Mouse (Mus musculus): ENCODE results near the gene Zswim1. TPM values are rescaled to one million over a fixed set of nuclear protein-coding genes. Genes with fewer than 3 reads are reported as not detected.

Gene Zswim1
- 10 to 100 TPM; 22.7 to 22.9 TPM for total RNA-seq (2021)

DNA sequence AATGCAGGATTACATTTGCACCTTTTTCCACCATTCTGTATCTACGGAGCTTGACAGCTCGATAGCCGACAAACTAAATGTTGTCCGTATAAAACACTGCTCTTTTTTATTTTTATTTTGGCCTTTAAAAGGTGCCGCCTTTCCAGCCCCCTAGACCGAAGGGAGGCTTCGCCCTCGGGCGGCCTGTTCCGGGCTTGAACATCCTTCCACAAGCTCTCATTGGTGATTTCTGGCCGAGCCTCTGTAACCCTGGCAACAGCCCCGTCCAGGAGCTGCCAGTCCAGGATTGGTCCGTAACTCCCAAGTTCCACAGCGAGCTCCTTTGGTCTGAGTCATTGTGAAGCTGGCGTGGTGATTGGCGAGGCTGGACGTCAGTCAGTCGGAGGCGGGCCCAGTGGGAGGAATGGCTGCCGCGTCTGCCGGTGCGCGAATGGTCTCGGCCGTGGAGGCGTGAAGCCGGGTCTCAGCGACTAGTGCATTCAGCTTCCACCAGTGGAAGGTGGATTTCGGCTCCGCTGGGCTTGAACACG is at the start of gene Zswim1:
TSS of gene Zswim1 (plus strand) at position 51 of the 530 bp plus-strand sequence.
- DNase-seq (ENCODE audit: extremely low spot score in 1 of 2, low spot score in 1 of 2), result peak; percentile 100

GRCm38 (mm10) chr2:164773229-164773988 is 49.1 kb upstream of the Zswim1 start:
- no peak for DNase-seq (ENCODE audit: extremely low spot score in 1 of 2, low spot score in 1 of 2)

- DNase-seq (ENCODE audit: extremely low spot score in 1 of 2, low spot score in 1 of 2), result no peak
Measured at GRCm38 (mm10) chr2:164773989-164774364, 48.5 kb upstream of the Zswim1 start.

- DNase-seq (ENCODE audit: extremely low spot score in 1 of 2, low spot score in 1 of 2), result no peak
Measured at GRCm38 (mm10) chr2:164776130-164776529, 46.4 kb upstream of the Zswim1 start.

- DNase-seq (ENCODE audit: extremely low spot score in 1 of 2, low spot score in 1 of 2), result no peak
Measured at GRCm38 (mm10) chr2:164776801-164777200, 45.7 kb upstream of the Zswim1 start.

DNA sequence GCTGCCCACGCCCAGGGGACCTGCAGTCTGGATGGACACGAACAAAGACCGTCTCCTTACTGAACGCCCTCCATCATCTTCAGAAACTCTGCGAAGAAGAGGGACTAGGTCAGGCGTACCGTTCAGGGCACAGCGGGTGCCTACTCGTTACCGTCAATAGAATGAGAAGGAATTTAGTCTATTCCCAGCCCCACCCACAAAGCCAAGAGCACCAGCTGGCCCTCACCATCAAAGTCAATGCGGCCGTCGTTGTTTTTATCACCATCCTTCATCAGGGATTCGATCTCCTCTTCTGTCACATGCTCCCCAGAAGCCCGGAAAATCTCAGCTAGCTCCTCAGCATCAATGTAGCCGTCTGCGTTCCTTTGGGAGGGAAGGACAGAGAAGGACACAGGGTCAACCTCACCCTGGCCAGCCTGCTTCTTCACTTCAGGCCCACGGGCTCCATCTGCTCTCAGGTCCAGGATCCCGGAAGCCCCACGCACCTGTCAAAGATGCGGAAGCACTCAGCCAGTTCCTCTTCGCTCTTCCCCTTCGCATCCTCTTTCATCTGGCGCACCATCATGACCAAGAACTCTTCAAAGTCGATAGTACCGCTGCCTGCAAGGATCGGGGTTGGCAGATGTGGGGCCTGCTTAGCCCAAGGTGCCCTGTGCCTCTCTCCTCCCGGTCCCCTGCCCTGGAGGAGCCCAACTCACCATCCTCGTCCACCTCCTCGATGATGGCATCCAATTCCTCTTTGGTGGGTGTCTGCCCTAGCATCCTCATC is 45.1 kb upstream of the Zswim1 start:
- DNase-seq (ENCODE audit: extremely low spot score in 1 of 2, low spot score in 1 of 2), result no peak

- no peak for DNase-seq (ENCODE audit: extremely low spot score in 1 of 2, low spot score in 1 of 2)
Measured at GRCm38 (mm10) chr2:164778015-164778287, 44.5 kb upstream of the Zswim1 start.

GRCm38 (mm10) chr2:164778809-164779208 is 43.7 kb upstream of the Zswim1 start:
- no peak for DNase-seq (ENCODE audit: extremely low spot score in 1 of 2, low spot score in 1 of 2)

- no peak for DNase-seq (ENCODE audit: extremely low spot score in 1 of 2, low spot score in 1 of 2)
Measured at GRCm38 (mm10) chr2:164779481-164780086, 42.9 kb upstream of the Zswim1 start, which contains the start of gene Tnnc2. Gene Tnnc2 (minus strand): TSS chr2:164779967.

GRCm38 (mm10) chr2:164781876-164782275 is 40.6 kb upstream of the Zswim1 start:
- no peak for DNase-seq (ENCODE audit: extremely low spot score in 1 of 2, low spot score in 1 of 2)

DNA sequence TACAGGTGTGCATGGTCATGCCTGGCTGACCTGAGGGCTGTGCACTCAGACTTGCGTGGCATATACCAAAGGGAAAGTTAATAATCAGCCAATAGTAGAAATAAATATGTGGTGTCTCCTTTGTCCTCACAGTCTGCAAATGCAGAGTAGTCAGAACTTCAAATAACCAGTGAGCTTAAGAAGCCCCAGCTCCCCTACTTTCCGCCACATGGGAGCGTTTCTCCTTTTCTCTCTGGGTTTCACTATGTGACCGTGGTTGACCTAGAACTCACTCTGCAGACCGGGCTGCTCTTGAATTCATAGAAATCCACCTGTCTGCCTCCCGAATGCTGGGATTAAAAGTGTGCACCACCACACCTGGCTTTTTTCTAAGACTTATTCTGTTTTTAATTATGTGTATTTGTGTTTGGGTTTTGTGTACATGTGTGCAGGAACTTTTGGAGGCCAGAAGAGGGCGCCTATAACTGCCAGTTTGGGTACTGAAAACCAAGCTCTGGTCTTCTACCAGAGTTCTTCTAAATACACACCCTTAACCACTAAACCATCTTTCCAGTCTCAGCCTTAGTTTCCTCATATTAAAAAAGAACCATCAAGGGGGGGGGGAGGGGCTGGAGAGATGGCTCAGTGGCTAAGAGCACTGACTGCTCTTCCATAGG is 38.4 kb upstream of the Zswim1 start:
- no peak for DNase-seq (ENCODE audit: extremely low spot score in 1 of 2, low spot score in 1 of 2)

GRCm38 (mm10) chr2:164784869-164785420 is 37.5 kb upstream of the Zswim1 start:
- no peak for DNase-seq (ENCODE audit: extremely low spot score in 1 of 2, low spot score in 1 of 2)

DNA sequence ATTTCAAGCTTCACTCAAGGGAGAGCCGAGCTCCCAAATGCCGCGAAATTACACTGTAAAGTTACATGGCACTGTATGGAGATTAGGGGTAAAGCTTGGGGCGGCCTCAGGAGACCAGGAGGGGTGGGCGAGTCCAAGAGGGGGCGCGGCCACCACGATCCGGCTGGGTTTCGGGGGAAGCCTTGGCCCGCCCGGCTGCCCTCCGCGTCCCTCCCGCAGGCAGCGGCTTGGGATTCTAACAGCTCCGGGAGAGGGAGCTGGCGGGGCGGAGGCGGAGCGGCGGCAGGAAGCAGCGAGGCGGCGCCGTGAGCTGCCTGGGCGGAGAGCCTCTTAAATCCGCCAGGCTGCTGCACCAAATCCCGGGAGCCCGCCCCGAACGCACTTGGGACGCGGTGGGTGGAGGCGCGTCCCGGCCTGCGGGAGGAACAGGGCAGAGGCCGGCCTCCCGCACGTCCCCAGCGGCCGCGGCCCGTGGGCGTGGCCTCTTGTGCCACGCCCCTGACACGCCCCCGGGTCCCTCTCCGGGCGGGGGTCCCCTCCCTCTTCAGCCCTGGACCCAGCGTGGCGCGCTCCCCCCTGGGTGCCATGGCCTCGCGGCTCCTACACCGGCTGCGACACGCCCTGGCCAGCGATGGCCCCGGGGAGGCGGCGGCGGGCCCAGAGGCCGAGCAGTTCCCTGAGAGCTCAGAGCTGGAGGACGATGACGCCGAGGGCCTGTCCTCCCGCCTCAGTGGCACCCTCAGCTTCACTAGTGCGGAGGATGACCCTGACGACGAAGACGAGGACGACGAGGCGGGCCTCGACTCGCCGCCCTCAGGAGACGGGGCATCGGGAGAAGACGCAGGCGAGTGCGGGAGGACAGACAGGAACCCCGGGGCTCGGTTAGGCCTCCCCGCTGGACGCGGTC is 36.8 kb upstream of the Zswim1 start, which contains the start of gene Snx21:
TSS of gene Snx21 (plus strand) at position 343 of the 907 bp plus-strand sequence.
- peak; percentile 64 to 85 for DNase-seq (ENCODE audit: extremely low spot score in 1 of 2, low spot score in 1 of 2)

DNA sequence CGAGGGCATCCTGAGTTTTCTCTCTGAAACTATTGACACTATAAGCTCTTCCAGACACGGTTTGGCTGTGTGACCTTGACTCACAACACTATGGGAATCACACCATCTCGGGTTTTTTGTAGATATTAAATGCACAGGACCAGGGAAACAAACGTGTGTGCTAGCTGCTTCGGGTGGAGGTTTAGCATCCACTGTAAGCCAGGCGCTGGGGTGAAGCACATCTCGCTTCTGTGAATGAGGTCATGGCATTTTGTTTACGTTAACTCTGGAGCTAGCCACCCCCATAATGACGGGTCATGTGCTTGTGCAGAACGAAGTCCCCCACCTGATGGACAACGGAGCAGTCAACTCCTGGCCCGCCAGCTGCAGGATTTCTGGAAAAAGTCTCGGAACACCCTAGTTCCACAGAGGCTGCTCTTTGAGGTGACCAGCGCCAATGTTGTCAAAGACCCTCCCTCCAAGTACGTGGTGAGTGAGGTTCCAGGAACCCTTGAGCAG is 36.0 kb upstream of the Zswim1 start:
- no peak for DNase-seq (ENCODE audit: extremely low spot score in 1 of 2, low spot score in 1 of 2)

DNA sequence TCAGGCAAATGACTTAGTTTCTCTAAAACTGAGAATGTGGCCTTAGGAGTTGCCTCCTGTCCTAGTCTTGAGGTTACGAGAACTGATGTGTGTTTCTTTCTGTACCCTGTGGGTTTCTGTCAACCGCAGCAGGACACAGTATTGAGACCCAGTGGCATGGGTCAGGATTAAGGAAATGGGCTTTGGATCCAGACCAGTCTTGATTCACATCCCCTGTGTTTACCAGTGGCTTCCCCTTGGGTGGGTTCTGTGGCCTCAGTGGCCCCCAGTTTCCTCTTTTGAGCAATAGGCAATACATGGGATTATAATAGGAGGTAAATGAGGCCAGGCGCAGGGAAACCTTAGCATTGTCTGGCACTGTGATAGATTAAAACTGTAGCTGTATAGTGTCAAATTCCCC is 35.5 kb upstream of the Zswim1 start:
- no peak for DNase-seq (ENCODE audit: extremely low spot score in 1 of 2, low spot score in 1 of 2)

DNA sequence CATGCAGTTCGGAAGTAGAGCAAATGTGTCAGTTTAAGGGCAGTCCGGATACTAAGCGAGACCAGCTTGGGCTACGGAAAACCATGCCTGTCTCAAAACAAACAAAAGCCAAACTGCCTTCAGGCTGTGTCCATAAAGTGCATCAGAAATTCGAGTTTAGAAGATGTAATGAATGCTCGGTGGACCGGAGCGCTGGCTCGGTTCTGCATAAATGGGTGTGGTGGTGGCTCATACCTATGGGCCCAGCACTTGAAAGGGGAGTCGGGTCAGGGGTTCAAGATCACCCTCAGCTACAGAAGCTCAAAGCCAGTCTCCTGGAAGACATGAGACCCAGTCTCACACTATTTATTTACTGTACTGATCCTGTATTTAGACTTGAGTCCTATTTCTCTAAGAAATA is 34.7 kb upstream of the Zswim1 start:
- no peak for DNase-seq (ENCODE audit: extremely low spot score in 1 of 2, low spot score in 1 of 2)

DNA sequence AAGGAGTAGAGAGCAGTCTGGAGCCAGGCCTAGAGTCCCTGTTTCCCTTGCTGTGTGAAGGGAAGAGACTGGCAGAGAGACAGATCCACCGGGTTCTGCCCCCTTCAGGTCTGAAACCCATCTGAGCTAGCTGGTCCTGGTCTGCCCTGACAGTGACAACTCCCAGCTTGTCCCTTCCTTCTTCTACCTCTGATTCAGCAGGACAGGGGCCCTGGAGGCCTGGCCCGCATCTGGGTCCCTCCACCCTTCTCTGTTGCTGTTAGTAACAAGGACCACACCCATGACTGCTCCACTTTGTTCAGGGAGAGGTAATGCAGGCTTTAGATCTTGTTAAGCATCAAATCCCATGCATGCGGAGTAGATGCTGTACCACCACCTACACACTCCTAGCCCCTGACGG is 34.1 kb upstream of the Zswim1 start:
- DNase-seq (ENCODE audit: extremely low spot score in 1 of 2, low spot score in 1 of 2), result no peak

- no peak for DNase-seq (ENCODE audit: extremely low spot score in 1 of 2, low spot score in 1 of 2)
Measured at GRCm38 (mm10) chr2:164790451-164790850, 32.0 kb upstream of the Zswim1 start.

- no peak for DNase-seq (ENCODE audit: extremely low spot score in 1 of 2, low spot score in 1 of 2)
Measured at GRCm38 (mm10) chr2:164791841-164792261, 30.6 kb upstream of the Zswim1 start.
